Mouse (Mus musculus): ENCODE measurements around the gene Mlkl. TPM values are rescaled to one million over a fixed set of nuclear protein-coding genes. Genes with fewer than 3 reads are reported as not detected.
"Not testable (repeated sequence)": the region's sequence is repeated elsewhere in the genome, so short reads cannot be mapped to it uniquely, and the experiment has no call there.

The Mlkl gene
- total RNA-seq, 2 experiments from 2014 or later = 0.42 to 0.61 TPM

GRCm38 (mm10) chr8:111305031-111305730 is 32.8 kb downstream of the Mlkl start:
- Histone ChIP-seq H3K4me3 (no peak overlapping the region), H3K27ac (peak overlapping the region; percentile 19; the same call in 1 of the 2 replicates)
- no peak for TF ChIP-seq CTCF (IDR thresholded peaks at IDR 0.05)
- intact Hi-C loops (cut with DNase I) = no loop called here
- DNase-seq (ENCODE audit: extremely low spot score in 1 of 2, low spot score in 2 of 2) = peak in 1 of 2 experiments; percentile 11

DNA sequence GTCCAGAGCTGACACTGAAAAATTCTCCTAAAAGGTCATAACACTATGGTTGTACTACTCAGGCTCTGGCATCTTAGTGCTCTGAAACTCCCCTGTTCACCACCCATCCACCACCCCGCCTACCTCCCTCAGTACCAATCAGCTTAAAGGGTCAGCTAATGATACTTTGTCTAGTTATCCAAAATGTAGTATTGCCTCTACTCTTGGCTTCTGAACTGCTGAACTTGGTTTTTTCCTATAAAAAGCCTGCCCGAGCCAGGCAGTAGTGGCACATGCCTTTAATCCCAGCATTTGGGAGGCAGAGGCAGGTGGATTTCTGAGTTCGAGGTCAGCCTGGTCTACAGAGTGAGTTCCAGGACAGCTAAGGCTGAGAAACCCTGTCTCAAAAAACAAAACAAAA is 33.6 kb downstream of the Mlkl start:
- no peak for TF ChIP-seq CTCF (IDR thresholded peaks at IDR 0.05)
- DNase-seq (ENCODE audit: extremely low spot score in 1 of 2, low spot score in 2 of 2) = no peak
- intact Hi-C loops (cut with DNase I) = no loop called here
- H3K27ac ChIP-seq = no peak overlapping the region
- H3K4me3 ChIP-seq = no peak overlapping the region

DNA sequence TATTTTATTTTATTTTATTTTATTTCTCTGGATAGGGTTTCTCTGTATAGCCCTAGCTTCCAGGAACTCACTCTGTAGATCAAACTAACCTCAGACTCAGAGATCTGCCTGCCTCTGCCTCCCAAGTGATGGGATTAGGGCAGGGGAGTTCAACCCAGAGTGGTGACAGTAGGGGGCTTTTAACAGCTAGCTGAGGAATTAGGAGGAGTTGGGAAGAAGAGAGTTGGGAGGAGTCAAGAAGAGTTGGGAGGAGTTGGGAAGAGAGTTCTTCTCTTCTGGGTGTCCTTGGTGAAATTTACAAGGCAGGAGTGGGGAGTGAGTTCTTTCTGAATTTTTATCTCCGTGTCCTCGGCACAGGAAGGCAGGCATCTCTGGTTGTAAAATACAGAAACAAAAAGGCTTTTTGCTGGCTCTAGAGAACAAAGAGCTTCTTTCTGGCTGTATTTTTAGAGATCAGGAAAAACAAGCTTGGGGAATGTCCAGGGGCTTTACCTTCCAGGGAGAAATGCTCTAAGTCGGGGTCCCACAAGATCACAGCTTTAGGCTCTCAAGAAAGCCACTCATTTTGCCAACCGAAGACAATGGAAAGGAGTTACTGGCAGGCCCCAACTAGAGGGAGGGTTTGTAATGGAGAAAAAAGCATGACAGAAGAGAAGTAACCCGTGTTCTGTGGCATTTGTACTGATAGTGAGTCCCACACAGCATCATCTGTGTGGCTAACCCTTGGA is 34.7 kb downstream of the Mlkl start:
- H3K27ac ChIP-seq; DNase-seq (ENCODE audit: extremely low spot score in 1 of 2, low spot score in 2 of 2); H3K4me3 ChIP-seq; intact Hi-C loops (cut with DNase I): not testable (repeated sequence)

- DNase-seq (ENCODE audit: extremely low spot score in 1 of 2, low spot score in 2 of 2) = no peak
- Histone ChIP-seq H3K4me3 (no peak overlapping the region), H3K27ac (no peak overlapping the region)
- intact Hi-C loops (cut with DNase I) = no loop called here
- peak; percentile 32 for TF ChIP-seq CTCF (IDR thresholded peaks at IDR 0.05)
Measured at GRCm38 (mm10) chr8:111300597-111301546, 37.1 kb downstream of the Mlkl start.

DNA sequence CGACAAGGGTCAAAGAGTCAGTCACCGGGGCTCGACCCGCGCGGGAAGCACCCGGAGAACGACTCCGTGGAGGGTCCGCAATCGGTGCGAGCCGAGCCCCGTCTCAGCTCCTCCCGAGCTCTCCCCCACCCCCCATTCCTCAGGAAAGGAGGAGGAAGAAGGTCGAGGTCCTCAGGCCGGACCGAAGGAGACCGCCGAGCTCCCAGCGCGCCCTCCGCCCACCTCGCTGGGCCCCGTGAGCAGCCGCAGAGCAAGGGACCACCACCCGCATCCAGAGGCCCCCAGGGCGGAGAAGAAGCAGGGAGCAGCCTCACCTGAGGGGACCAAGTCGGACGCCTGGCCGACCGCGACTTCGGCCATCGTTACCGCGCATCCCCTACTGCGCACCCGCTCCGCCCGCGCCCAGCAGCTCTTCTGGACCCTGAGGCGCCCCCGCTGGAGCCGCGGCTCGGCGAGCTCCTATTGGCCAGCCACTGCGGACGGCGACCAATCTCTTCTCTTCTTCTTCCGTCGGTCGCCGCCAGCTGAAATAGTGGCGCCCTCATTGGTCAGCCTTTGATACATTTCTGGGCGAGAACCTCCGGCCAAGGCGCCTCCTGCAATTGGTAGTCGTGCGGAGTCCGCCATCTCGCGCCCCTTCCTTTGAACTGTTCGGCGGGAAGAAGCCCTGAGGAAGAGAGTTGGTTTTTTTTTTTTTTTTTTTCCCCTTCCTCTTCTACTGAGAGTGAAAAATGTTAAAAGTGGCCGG is 38.0 kb downstream of the Mlkl start, which contains the start of gene Rfwd3:
Rfwd3 (minus strand) TSS at position 402 of the 748 bp plus-strand sequence.
- peak within 1 kb of the TSS; percentile 100 for H3K4me3 ChIP-seq
- DNase-seq (ENCODE audit: extremely low spot score in 1 of 2, low spot score in 2 of 2) = peak; percentile 95 to 97
- TF ChIP-seq CTCF (IDR thresholded peaks at IDR 0.05) = peak; percentile 9
- intact Hi-C loops (cut with DNase I) = loop anchor here (1.0 kb wide), 1 partner anchor 41 kb away; the partner anchor contains the start of gene Glg1
- peak within 1 kb of the TSS; percentile 80 for H3K27ac ChIP-seq

- Histone ChIP-seq H3K4me3 (peak overlapping the region; percentile 100), H3K27ac (peak overlapping the region; percentile 80)
- intact Hi-C loops (cut with DNase I) = loop anchor here (1.0 kb wide), 1 partner anchor 40 kb away; the partner anchor contains the start of gene Glg1
- TF ChIP-seq CTCF (IDR thresholded peaks at IDR 0.05) = no peak
- peak; percentile 24 to 31 for DNase-seq (ENCODE audit: extremely low spot score in 1 of 2, low spot score in 2 of 2)
Measured at GRCm38 (mm10) chr8:111299363-111299820, 38.6 kb downstream of the Mlkl start.

DNA sequence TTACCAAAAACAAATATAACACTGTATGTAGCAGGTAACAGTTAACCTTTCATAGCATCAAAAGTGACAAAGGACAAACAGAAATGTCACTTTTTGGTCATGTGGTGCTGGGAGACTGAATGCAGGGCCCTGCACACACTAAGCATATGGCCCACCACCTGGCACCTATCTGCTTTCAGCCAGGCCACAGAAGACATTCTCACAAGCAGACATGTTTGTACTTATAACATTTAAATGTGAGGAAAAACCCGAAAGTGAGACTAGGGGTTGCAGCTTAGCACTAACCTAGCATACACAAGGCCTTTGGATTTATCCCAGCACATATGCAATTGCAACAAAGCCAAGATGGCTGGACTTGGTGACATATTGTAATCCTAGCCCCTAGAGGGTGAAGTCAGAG is 40.0 kb downstream of the Mlkl start:
- intact Hi-C loops (cut with DNase I) = no loop called here
- H3K27ac ChIP-seq = no peak overlapping the region
- no peak overlapping the region for H3K4me3 ChIP-seq
- TF ChIP-seq CTCF (IDR thresholded peaks at IDR 0.05) = no peak
- no peak for DNase-seq (ENCODE audit: extremely low spot score in 1 of 2, low spot score in 2 of 2)

GRCm38 (mm10) chr8:111291733-111292132 is 46.2 kb downstream of the Mlkl start:
- TF ChIP-seq CTCF (IDR thresholded peaks at IDR 0.05) = no peak
- Histone ChIP-seq H3K27ac (no peak overlapping the region), H3K4me3 (no peak overlapping the region)
- no peak for DNase-seq (ENCODE audit: extremely low spot score in 1 of 2, low spot score in 2 of 2)
- intact Hi-C loops (cut with DNase I) = no loop called here

- H3K4me3 ChIP-seq = no peak overlapping the region
- intact Hi-C loops (cut with DNase I) = no loop called here
- no peak for DNase-seq (ENCODE audit: extremely low spot score in 1 of 2, low spot score in 2 of 2)
- H3K27ac ChIP-seq = no peak overlapping the region
- TF ChIP-seq CTCF (IDR thresholded peaks at IDR 0.05) = no peak
Measured at GRCm38 (mm10) chr8:111290586-111290985, 47.4 kb downstream of the Mlkl start.

DNA sequence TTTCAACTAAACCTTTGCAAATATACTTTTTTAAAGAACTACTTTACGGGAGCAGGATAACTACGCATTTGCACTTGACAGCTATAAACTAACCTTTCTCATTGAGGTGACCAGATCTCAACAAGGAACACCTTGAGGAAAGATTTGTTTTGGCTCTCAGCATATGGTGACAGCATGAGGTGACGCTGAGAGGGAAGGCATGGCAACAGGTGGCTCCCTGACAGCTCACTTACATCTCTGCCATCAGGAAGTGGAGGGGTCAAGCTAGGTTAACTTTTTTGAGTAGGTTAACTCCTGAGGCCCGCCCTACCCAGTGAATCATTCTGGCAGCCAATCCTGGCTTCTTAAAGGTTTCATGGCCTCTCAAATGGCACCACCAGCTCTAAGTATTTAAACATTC is 52.4 kb downstream of the Mlkl start:
- TF ChIP-seq CTCF (IDR thresholded peaks at IDR 0.05) = no peak
- intact Hi-C loops (cut with DNase I) = no loop called here
- Histone ChIP-seq H3K27ac (no peak overlapping the region), H3K4me3 (no peak overlapping the region)
- no peak for DNase-seq (ENCODE audit: extremely low spot score in 1 of 2, low spot score in 2 of 2)

- Histone ChIP-seq H3K4me3 (no peak overlapping the region), H3K27ac (no peak overlapping the region)
- TF ChIP-seq CTCF (IDR thresholded peaks at IDR 0.05) = no peak
- DNase-seq (ENCODE audit: extremely low spot score in 1 of 2, low spot score in 2 of 2) = no peak
- intact Hi-C loops (cut with DNase I) = no loop called here
Measured at GRCm38 (mm10) chr8:111282093-111282492, 55.9 kb downstream of the Mlkl start.
